Mouse (Mus musculus): ENCODE measurements around the gene Zfp706. TPM values are rescaled to one million over a fixed set of nuclear protein-coding genes. Genes with fewer than 3 reads are reported as not detected.

Gene Zfp706
- polyA plus RNA-seq, 1 experiment = 2.2 TPM

DNA sequence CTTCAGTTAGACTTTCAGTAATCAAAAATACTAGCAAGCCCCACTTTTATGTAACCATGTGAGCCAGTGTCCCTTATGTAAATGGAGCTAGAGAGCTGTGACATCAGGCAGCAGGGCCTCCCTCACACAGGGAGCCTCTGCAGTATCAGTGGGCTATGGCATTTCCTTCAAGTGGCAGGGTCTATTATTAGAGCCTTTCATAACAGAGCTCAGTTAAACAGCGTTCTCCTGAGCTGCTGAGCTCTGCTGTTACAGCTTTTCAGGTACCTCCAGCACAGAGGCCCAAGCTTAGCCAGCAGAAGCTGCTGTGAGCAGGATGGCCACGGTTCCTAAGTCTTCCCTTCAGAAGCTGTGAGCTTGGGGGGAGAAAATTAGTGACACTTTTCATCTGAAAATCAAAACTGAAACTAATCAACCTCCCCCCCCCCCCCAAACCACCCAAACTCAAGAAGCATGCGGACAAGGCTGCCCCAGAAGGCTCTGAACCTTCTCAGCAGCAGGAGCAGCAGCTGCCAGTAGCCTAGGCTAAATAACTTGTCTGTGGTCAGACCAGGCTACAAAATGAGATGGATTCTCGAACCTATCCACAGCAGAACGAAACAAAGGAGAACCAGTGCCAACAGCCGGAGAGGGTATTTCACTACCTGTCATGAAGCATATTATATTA is 20.2 kb downstream of the Zfp706 start:
- Histone ChIP-seq H3K27me3 (ENCODE audit: control insufficient read depth) (no peaks in the 10 kb centered on the region), H3K4me3 (replicated peaks) (no peak overlapping the region), H3K36me3 (ENCODE audit: control insufficient read depth) (peaks cover 10% of the 10 kb centered on the region), H3K9me3 (ENCODE audit: control insufficient read depth, low read length) (no peaks in the 10 kb centered on the region), H3K4me1 (ENCODE audit: control insufficient read depth) (no peaks in the 10 kb centered on the region)
- no peak for TF ChIP-seq TAL1 (IDR thresholded peaks at IDR 0.05; ENCODE audit: low read length)
- TF ChIP-seq GATA1 (IDR thresholded peaks at IDR 0.05; ENCODE audit: low read length) = no peak

DNA sequence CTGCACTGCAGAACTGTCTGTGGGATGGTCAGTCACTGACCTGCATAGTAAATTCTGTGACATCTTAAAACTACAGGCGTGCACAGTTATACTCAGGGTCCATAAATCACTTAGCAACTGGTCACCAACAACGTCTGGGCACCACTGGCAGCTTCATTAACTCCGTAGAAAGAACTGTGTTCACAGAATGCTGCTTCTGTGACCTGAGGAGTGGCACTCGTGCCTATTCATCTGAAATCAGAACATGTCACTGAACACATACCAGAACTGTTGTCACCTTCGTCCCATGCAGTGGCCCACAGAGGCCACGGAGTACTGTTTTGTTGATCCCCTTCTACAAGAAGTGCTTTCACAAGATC is 22.0 kb downstream of the Zfp706 start:
- Histone ChIP-seq H3K4me1 (ENCODE audit: control insufficient read depth) (no peaks in the 10 kb centered on the region), H3K27me3 (ENCODE audit: control insufficient read depth) (no peaks in the 10 kb centered on the region), H3K9me3 (ENCODE audit: control insufficient read depth, low read length) (no peaks in the 10 kb centered on the region), H3K4me3 (replicated peaks) (no peak overlapping the region), H3K36me3 (ENCODE audit: control insufficient read depth) (no peaks in the 10 kb centered on the region; the same call in 1 of the 2 replicates)
- TF ChIP-seq GATA1 (IDR thresholded peaks at IDR 0.05; ENCODE audit: low read length) = no peak
- TF ChIP-seq TAL1 (IDR thresholded peaks at IDR 0.05; ENCODE audit: low read length) = no peak

DNA sequence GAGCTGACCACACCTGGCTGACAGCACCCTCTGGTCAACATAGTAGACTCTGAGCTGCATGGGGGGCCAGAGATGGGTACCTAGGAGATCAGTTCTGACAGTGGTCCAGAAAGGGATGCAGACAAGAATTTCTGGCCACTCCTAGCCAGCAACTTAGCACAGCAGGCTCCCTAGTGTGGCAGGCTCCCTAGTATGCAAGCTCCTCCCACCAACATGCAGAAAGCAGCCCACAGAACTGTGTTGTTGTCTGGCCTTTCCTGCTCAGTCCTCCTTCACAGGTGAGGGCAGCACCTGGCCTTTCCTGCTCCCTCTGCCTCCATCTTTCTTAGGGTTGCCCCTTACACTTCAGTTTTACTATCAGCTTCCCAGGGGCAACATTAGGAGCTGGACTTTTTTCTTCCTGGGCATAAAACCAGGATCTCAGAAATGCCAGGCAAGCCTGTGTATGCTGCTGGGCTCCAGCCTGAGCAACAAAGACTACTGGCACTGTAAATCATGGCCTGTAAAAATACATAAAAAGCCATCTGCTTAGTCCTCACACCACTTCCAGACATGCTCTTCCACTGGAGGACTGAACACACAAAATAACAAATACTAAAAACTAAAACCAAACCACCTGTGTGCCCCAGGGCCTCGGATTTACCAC is 22.5 kb downstream of the Zfp706 start:
- Histone ChIP-seq H3K4me1 (ENCODE audit: control insufficient read depth) (peaks cover 4% of the 10 kb centered on the region), H3K4me3 (replicated peaks) (no peak overlapping the region), H3K36me3 (ENCODE audit: control insufficient read depth) (no peaks in the 10 kb centered on the region; the same call in 1 of the 2 replicates), H3K27me3 (ENCODE audit: control insufficient read depth) (no peaks in the 10 kb centered on the region), H3K9me3 (ENCODE audit: control insufficient read depth, low read length) (no peaks in the 10 kb centered on the region)
- TF ChIP-seq GATA1 (IDR thresholded peaks at IDR 0.05; ENCODE audit: low read length) = no peak
- TF ChIP-seq TAL1 (IDR thresholded peaks at IDR 0.05; ENCODE audit: low read length) = no peak

DNA sequence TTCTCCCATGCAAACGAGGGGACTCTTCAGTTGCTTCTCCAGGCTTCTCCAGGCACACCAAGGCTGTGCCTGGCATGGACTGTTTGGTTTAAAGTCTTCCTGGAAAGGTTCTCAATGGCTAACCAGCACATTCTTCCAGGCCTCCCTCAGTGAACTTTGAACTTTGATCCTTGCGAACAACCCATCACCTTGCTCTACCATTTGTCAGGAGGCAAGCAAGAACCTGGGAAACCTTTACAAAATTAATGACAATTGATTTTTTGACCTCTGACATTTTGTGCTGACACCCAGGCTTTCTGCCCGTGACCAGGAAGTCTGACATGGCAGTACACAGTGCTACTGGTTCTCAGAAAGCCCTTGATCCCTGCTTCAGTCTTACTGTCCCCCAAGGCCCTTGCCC is 24.1 kb downstream of the Zfp706 start:
- no peaks in the 10 kb centered on the region for H3K9me3 ChIP-seq (ENCODE audit: control insufficient read depth, low read length)
- H3K36me3 ChIP-seq (ENCODE audit: control insufficient read depth) = no peaks in the 10 kb centered on the region
- no peak overlapping the region for H3K4me3 ChIP-seq (replicated peaks)
- peaks cover 10% of the 10 kb centered on the region for H3K4me1 ChIP-seq (ENCODE audit: control insufficient read depth)
- H3K27me3 ChIP-seq (ENCODE audit: control insufficient read depth) = no peaks in the 10 kb centered on the region
- TF ChIP-seq GATA1 (IDR thresholded peaks at IDR 0.05; ENCODE audit: low read length) (no peak), TAL1 (IDR thresholded peaks at IDR 0.05; ENCODE audit: low read length) (no peak)

DNA sequence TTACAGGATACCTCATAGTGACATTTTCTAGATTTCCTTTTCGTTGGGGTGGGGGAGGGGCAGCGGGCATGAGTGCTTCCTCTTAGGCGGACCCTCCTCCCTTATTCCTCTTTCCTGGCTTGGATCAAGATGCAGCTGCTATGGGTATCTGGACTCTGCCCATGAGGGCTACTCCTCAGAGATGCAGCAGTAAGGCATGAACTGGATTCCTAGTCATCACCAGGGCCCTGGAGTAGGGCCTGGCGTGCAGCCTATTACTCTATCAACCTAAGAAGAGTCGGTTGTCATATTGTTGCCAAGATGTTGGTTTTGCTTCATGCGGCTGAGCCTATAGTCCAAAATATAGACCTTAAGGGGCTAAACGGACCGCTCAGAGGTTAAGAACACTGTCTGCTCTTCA is 27.3 kb downstream of the Zfp706 start:
- peak overlapping the region; percentile 21 for H3K4me3 ChIP-seq (replicated peaks)
- H3K27me3 ChIP-seq (ENCODE audit: control insufficient read depth) = no peaks in the 10 kb centered on the region
- H3K4me1 ChIP-seq (ENCODE audit: control insufficient read depth) = peaks cover 10% of the 10 kb centered on the region
- peaks cover 3% of the 10 kb centered on the region; the same call in 1 of the 2 replicates for H3K9me3 ChIP-seq (ENCODE audit: control insufficient read depth, low read length)
- TF ChIP-seq TAL1 (IDR thresholded peaks at IDR 0.05; ENCODE audit: low read length) (no peak), GATA1 (IDR thresholded peaks at IDR 0.05; ENCODE audit: low read length) (no peak)
- H3K36me3 ChIP-seq (ENCODE audit: control insufficient read depth) = no peaks in the 10 kb centered on the region

DNA sequence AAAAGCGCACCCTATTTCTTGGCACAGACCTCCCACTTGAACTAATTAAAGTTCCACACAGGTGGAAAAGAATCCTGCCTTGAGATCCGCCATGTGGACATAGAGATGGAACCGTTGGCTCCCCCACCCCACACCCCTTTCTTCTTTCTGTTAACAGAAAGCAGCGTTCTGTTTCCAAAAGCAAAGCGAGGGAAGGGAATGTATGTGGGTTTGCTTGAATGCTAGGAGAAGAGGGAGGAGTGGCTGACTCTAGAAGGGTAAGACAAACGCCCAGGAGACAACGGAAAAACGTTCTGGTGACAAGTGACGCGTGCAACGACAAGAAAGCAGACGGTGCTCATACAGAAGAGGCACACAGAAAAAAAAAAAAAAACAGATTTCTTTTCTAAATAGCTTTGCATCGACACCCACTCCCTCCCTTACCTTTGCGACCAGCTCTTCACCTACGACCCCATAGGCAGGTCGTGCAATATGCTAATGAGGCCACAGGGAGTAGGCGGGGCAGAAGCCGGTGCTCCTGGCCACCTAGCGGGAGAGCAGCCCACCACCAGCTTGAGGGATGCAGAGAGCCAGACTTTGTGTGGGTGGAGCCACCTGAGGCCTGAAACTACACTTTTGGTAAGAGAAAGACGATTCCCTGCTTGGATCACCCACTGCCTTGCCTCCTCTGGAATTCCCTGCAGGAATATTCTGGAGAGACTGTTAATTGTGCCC is 27.9 kb downstream of the Zfp706 start:
- peak overlapping the region; percentile 21 for H3K4me3 ChIP-seq (replicated peaks)

DNA sequence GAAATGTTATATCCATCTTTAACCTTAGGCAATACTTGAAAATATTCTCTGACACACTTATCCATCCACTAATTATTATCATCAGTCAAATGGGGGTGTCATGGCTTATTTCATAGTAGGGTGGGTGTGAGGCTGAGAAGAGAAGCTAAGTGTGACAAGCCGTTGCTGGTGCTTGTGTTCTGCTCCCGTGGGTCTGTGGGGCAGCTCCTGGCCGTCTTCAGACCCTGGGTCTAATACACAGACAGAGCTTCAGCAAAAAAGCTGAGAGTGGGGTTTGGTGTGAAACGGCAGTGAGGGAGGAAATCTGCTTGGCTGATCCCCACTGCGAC is 28.4 kb downstream of the Zfp706 start:
- Histone ChIP-seq H3K27me3 (ENCODE audit: control insufficient read depth) (no peaks in the 10 kb centered on the region), H3K36me3 (ENCODE audit: control insufficient read depth) (no peaks in the 10 kb centered on the region), H3K4me1 (ENCODE audit: control insufficient read depth) (peaks cover 17% of the 10 kb centered on the region), H3K9me3 (ENCODE audit: control insufficient read depth, low read length) (peaks cover 3% of the 10 kb centered on the region; the same call in 1 of the 2 replicates), H3K4me3 (replicated peaks) (no peak overlapping the region)
- TF ChIP-seq GATA1 (IDR thresholded peaks at IDR 0.05; ENCODE audit: low read length) = no peak
- no peak for TF ChIP-seq TAL1 (IDR thresholded peaks at IDR 0.05; ENCODE audit: low read length)

More for the DNA sequence above, 27.9 kb downstream of the Zfp706 start:
- Histone ChIP-seq H3K36me3 (ENCODE audit: control insufficient read depth) (no peaks in the 10 kb centered on the region), H3K4me1 (ENCODE audit: control insufficient read depth) (peaks cover 12% of the 10 kb centered on the region), H3K27me3 (ENCODE audit: control insufficient read depth) (no peaks in the 10 kb centered on the region), H3K9me3 (ENCODE audit: control insufficient read depth, low read length) (peaks cover 3% of the 10 kb centered on the region; the same call in 1 of the 2 replicates)
- TF ChIP-seq GATA1 (IDR thresholded peaks at IDR 0.05; ENCODE audit: low read length) (no peak), TAL1 (IDR thresholded peaks at IDR 0.05; ENCODE audit: low read length) (no peak)

DNA sequence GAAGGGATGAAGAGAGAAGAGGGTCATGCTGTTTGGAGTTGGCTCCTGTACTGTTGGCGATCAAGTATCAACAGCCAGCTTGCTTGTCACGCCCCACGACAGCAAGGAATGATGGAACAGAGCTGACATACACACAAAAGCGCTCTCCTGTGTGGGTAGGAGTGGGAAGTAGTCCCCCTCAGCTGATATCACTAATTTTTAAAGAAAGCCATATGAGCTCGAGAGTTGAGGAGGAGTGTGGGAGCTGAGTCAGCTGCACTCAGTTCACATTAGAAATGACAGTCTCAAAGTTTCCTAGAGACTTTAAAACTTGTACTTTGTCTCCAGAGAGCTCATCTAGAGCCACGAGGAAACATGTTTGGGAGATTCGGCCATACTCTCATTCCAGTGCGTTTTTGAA is 29.8 kb downstream of the Zfp706 start:
- H3K9me3 ChIP-seq (ENCODE audit: control insufficient read depth, low read length) = peaks cover 3% of the 10 kb centered on the region; the same call in 1 of the 2 replicates
- no peaks in the 10 kb centered on the region for H3K27me3 ChIP-seq (ENCODE audit: control insufficient read depth)
- no peak overlapping the region for H3K4me3 ChIP-seq (replicated peaks)
- no peaks in the 10 kb centered on the region for H3K36me3 ChIP-seq (ENCODE audit: control insufficient read depth)
- no peak for TF ChIP-seq GATA1 (IDR thresholded peaks at IDR 0.05; ENCODE audit: low read length)
- no peak for TF ChIP-seq TAL1 (IDR thresholded peaks at IDR 0.05; ENCODE audit: low read length)
- peaks cover 28% of the 10 kb centered on the region for H3K4me1 ChIP-seq (ENCODE audit: control insufficient read depth)

DNA sequence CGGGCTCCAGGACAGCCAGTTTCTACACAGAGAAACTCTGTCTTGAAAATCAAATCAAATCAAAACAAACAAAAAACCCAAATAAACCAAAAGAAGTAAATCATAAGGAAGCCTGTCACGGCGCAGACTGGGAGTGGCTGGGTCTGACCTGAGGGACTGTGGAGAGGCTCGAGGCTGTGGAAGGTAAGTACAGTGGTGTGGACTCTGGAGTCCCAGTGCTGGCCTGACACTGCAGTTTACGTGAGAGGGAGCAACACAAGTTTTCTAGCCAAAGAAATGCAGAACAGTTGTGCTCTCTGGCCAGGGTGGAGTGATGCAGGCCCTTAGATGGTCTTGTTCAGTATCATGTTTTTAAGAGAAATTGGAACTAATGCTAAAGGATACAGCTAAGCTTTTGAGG is 31.9 kb downstream of the Zfp706 start:
- no peaks in the 10 kb centered on the region for H3K36me3 ChIP-seq (ENCODE audit: control insufficient read depth)
- no peak overlapping the region for H3K4me3 ChIP-seq (replicated peaks)
- H3K4me1 ChIP-seq (ENCODE audit: control insufficient read depth) = peaks cover 28% of the 10 kb centered on the region
- TF ChIP-seq TAL1 (IDR thresholded peaks at IDR 0.05; ENCODE audit: low read length) = no peak
- no peak for TF ChIP-seq GATA1 (IDR thresholded peaks at IDR 0.05; ENCODE audit: low read length)
- H3K9me3 ChIP-seq (ENCODE audit: control insufficient read depth, low read length) = peaks cover 3% of the 10 kb centered on the region; the same call in 1 of the 2 replicates
- no peaks in the 10 kb centered on the region for H3K27me3 ChIP-seq (ENCODE audit: control insufficient read depth)
